Mouse (Mus musculus) central nervous system, embryonic 14 days (tissue): Measurements from ENCODE around the gene Btbd35f18. TPM values are rescaled to one million over a fixed set of nuclear protein-coding genes. Genes with fewer than 3 reads are reported as not detected.

Experiments
- polyA plus RNA-seq: library from polyadenylated mRNA; depleted of rRNA; stranded (reverse); fragments of >200 nt; gene quantifications from 2 replicates; pipeline ENCODE4 v1.2.3, GENCODE M21; 2012; rRNA removed

Btbd35f18 gene
- polyA plus RNA-seq, result not detected in 2 replicates

GRCm38 (mm10) chrX:3699933-3700332 is at the start of gene Btbd35f18:
Gene Btbd35f18, plus strand, starts transcription at chrX:3700233.

Other genes with a start within 250 kb of the Btbd35f18 start
- not detected in 2 replicates for gene Btbd35f10, start 52.7 kb downstream of the Btbd35f18 start, polyA plus RNA-seq